Mouse (Mus musculus) kidney, adult 9 months (tissue): Measurements from ENCODE around the gene Zfp710.

ENCODE experiments used
- DNase-seq: peaks from one replicate; pipeline ENCODE4 v3.0.0; 2022

The Zfp710 gene

GRCm38 (mm10) chr7:80081586-80082554 lies 57.3 kb downstream of the Zfp710 start:
- no peak for DNase-seq

GRCm38 (mm10) chr7:80084484-80084931 lies 59.9 kb downstream of the Zfp710 start:
- DNase-seq, result peak; percentile 77

- peak; percentile 78 for DNase-seq
Observed at GRCm38 (mm10) chr7:80085970-80086715, 61.5 kb downstream of the Zfp710 start.

- DNase-seq, result no peak
Observed at GRCm38 (mm10) chr7:80088191-80088590, 63.6 kb downstream of the Zfp710 start.

- DNase-seq, result no peak
Observed at GRCm38 (mm10) chr7:80090191-80091003, 65.8 kb downstream of the Zfp710 start.

- no peak for DNase-seq
Observed at GRCm38 (mm10) chr7:80091004-80091865, 66.6 kb downstream of the Zfp710 start.

GRCm38 (mm10) chr7:80091866-80092210 lies 67.2 kb downstream of the Zfp710 start:
- DNase-seq, result no peak

GRCm38 (mm10) chr7:80092351-80093046 lies 67.9 kb downstream of the Zfp710 start:
- DNase-seq, result no peak

GRCm38 (mm10) chr7:80094481-80094880 lies 69.9 kb downstream of the Zfp710 start:
- DNase-seq, result no peak

GRCm38 (mm10) chr7:80095598-80096309 lies 71.1 kb downstream of the Zfp710 start:
- no peak for DNase-seq

- DNase-seq, result no peak
Observed at GRCm38 (mm10) chr7:80098389-80098976, 73.9 kb downstream of the Zfp710 start.

GRCm38 (mm10) chr7:80103335-80103734 lies 78.7 kb downstream of the Zfp710 start:
- no peak for DNase-seq

GRCm38 (mm10) chr7:80105637-80106390 lies 81.2 kb downstream of the Zfp710 start:
- no peak for DNase-seq

- DNase-seq, result no peak
Observed at GRCm38 (mm10) chr7:80106441-80106840, 81.8 kb downstream of the Zfp710 start.

GRCm38 (mm10) chr7:80111066-80112045 lies 86.7 kb downstream of the Zfp710 start:
- DNase-seq, result peak; percentile 51

GRCm38 (mm10) chr7:80113989-80114388 lies 89.4 kb downstream of the Zfp710 start:
- DNase-seq, result peak; percentile 95

- DNase-seq, result peak; percentile 76
Observed at GRCm38 (mm10) chr7:80114451-80115223, 90.0 kb downstream of the Zfp710 start.
